Mouse (Mus musculus) MEL (cell line): Measurements from ENCODE around the gene Col1a1.

Experiments used
- CHD1 ChIP-seq: IDR thresholded peaks from 2 replicates; pipeline ENCODE4 v1.6.1; 2012; ENCODE audit warnings: low read depth, mild to moderate bottlenecking, inconsistent platforms, low read length, improper control_type of control experiment
- CTCF ChIP-seq, 3 experiments: IDR thresholded peaks in 2 of 3; conservative IDR thresholded peaks in 1 of 3; 2 replicates each; pipeline ENCODE4 v1.5.1; 2011 to 2012; ENCODE audit warnings: low read length in 3 of 3, low read depth in 2 of 3, mild to moderate bottlenecking in 2 of 3, improper control_type of control experiment in 1 of 3, inconsistent platforms in 1 of 3, mixed read lengths in 1 of 3, moderate library complexity in 1 of 3; ENCODE audit not compliant: control insufficient read depth in 1 of 3, insufficient read depth in 1 of 3, poor library complexity in 1 of 3, severe bottlenecking in 1 of 3
- ELF1 ChIP-seq: IDR thresholded peaks from 2 replicates; pipeline ENCODE4 v1.6.1; 2014; ENCODE audit warnings: low read depth, mild to moderate bottlenecking, inconsistent platforms, low read length, improper control_type of control experiment, moderate library complexity
- EP300 ChIP-seq, 2 experiments: IDR thresholded peaks; 2 replicates each; pipeline ENCODE4 v1.6.1; 2011; ENCODE audit warnings: improper control_type of control experiment in 2 of 2, low read length in 2 of 2, low read depth in 1 of 2, mild to moderate bottlenecking in 1 of 2
- HCFC1 ChIP-seq: IDR thresholded peaks from 2 replicates; pipeline ENCODE4 v1.6.1; 2012; ENCODE audit warnings: low read depth, mild to moderate bottlenecking, inconsistent platforms, low read length, improper control_type of control experiment, moderate library complexity
- MAX ChIP-seq: IDR thresholded peaks from 2 replicates; pipeline ENCODE4 v1.6.1; 2011; ENCODE audit warnings: low read length, improper control_type of control experiment
- NELFE ChIP-seq: IDR thresholded peaks from 2 replicates; pipeline ENCODE4 v1.6.1; 2011; ENCODE audit warnings: low read depth, low read length, improper control_type of control experiment
- NRF1 ChIP-seq: IDR thresholded peaks from 2 replicates; pipeline ENCODE4 v1.6.1; 2014; ENCODE audit warnings: low read depth, mild to moderate bottlenecking, inconsistent platforms, low read length, improper control_type of control experiment, moderate library complexity; ENCODE audit not compliant: poor library complexity, insufficient read depth, severe bottlenecking
- POLR2A ChIP-seq, 2 experiments: IDR thresholded peaks; 2 replicates each; pipeline ENCODE4 v1.6.1; 2011 to 2012; ENCODE audit warnings: low read length in 2 of 2, mild to moderate bottlenecking in 2 of 2, control low read depth in 1 of 2, improper control_type of control experiment in 1 of 2, low read depth in 1 of 2, moderate library complexity in 1 of 2; ENCODE audit not compliant: control insufficient read depth in 1 of 2, insufficient read depth in 1 of 2, poor library complexity in 1 of 2
- SMC3 ChIP-seq: IDR thresholded peaks from 2 replicates; pipeline ENCODE4 v1.6.1; 2011; ENCODE audit warnings: low read depth, low read length, improper control_type of control experiment
- TCF12 ChIP-seq: IDR thresholded peaks from 2 replicates; pipeline ENCODE4 v1.6.1; 2014; ENCODE audit warnings: low read depth, mild to moderate bottlenecking, inconsistent platforms, low read length, improper control_type of control experiment, moderate library complexity
- ZC3H11A ChIP-seq: IDR thresholded peaks from 2 replicates; pipeline ENCODE4 v1.6.1; 2012; ENCODE audit warnings: low read depth, mild to moderate bottlenecking, inconsistent platforms, low read length, improper control_type of control experiment

- TF ChIP-seq MAX (no peak), POLR2A (IDR thresholded peaks at IDR 0.05; ENCODE audit: control insufficient read depth in 1 of 2, insufficient read depth in 1 of 2, low read depth in 1 of 2, low read length in 2 of 2, poor library complexity in 1 of 2) (no peak), EP300 (IDR thresholded peaks at IDR 0.05; ENCODE audit: low read depth in 1 of 2, low read length in 2 of 2) (no peak), NRF1 (no peak), CTCF (IDR thresholded peaks at IDR 0.05 in 2 of 3, conservative IDR thresholded peaks at IDR 0.05 in 1 of 3; ENCODE audit: control insufficient read depth in 1 of 3, insufficient read depth in 1 of 3, low read depth in 2 of 3, low read length in 3 of 3, poor library complexity in 1 of 3, severe bottlenecking in 1 of 3) (no peak), ZC3H11A (no peak), CHD1 (no peak), SMC3 (no peak), HCFC1 (no peak), TCF12 (no peak), NELFE (peak; percentile 21; the same call in 1 of the 2 replicates), ELF1 (no peak)
Observed at GRCm38 (mm10) chr11:95000128-95000527, 64.1 kb downstream of the Col1a1 start.
